Mouse (Mus musculus) MEL (cell line): ENCODE measurements around the gene Adgrv1. TPM values are rescaled to one million over a fixed set of nuclear protein-coding genes. Genes with fewer than 3 reads are reported as not detected.

Source experiments
- DNase-seq: peaks from one replicate; pipeline ENCODE4 v3.0.0; 2011; ENCODE audit warnings: low read depth, low spot score
- H3K27ac ChIP-seq: 2 replicates; pipeline ENCODE4 v1.5.1; 2012; ENCODE audit warnings: low read depth, mild to moderate bottlenecking, control low read depth, low read length, moderate library complexity; ENCODE audit not compliant: control insufficient read depth
- H3K27me3 ChIP-seq, 2 experiments: fragments of 150-350 bp in 1 of 2; sonication (generic) in 1 of 2; 2 replicates each; pipeline ENCODE4 v1.6.1; 2012; ENCODE audit warnings: low read length in 2 of 2, mild to moderate bottlenecking in 2 of 2, improper control_type of control experiment in 1 of 2, moderate library complexity in 1 of 2; ENCODE audit not compliant: insufficient read depth in 2 of 2, control insufficient read depth in 1 of 2
- H3K36me3 ChIP-seq, 2 experiments: 2 replicates each; pipeline ENCODE4 v1.6.1; 2012 to 2014; ENCODE audit warnings: low read length in 2 of 2, improper control_type of control experiment in 1 of 2, inconsistent platforms in 1 of 2, mild to moderate bottlenecking in 1 of 2; ENCODE audit not compliant: insufficient read depth in 2 of 2, control insufficient read depth in 1 of 2
- H3K4me1 ChIP-seq, 2 experiments: fragments of 150-350 bp in 1 of 2; sonication (generic) in 1 of 2; 2 replicates each; pipeline ENCODE4 v1.6.1; 2012; ENCODE audit warnings: low read length in 2 of 2, improper control_type of control experiment in 1 of 2, mild to moderate bottlenecking in 1 of 2; ENCODE audit not compliant: insufficient read depth in 2 of 2, control insufficient read depth in 1 of 2
- H3K4me3 ChIP-seq, 2 experiments: fragments of 150-350 bp in 1 of 2; sonication (generic) in 1 of 2; 2 replicates each; pipeline ENCODE4 v1.5.1; 2012; ENCODE audit warnings: low read depth in 2 of 2, low read length in 2 of 2, mild to moderate bottlenecking in 2 of 2, moderate library complexity in 2 of 2, control low read depth in 1 of 2, improper control_type of control experiment in 1 of 2; ENCODE audit not compliant: control insufficient read depth in 1 of 2, insufficient read depth in 1 of 2
- H3K79me2 ChIP-seq: 2 replicates; pipeline ENCODE4 v1.6.1; 2012; ENCODE audit warnings: mild to moderate bottlenecking, low read length, moderate library complexity; ENCODE audit not compliant: control insufficient read depth, poor library complexity, insufficient read depth
- H3K9ac ChIP-seq: 2 replicates; pipeline ENCODE4 v1.6.1; 2012; ENCODE audit warnings: low read depth, mild to moderate bottlenecking, control low read depth, low read length, moderate library complexity; ENCODE audit not compliant: control insufficient read depth, poor library complexity, severe bottlenecking
- H3K9me3 ChIP-seq: fragments of 150-350 bp; sonication (generic); replicated peaks from 2 replicates; pipeline ENCODE4 v1.6.1; 2012; ENCODE audit warnings: mild to moderate bottlenecking, low read length, improper control_type of control experiment, moderate library complexity; ENCODE audit not compliant: insufficient read depth
- ETS1 ChIP-seq: IDR thresholded peaks from 2 replicates; pipeline ENCODE4 v1.6.1; 2012; ENCODE audit warnings: low read depth, mild to moderate bottlenecking, inconsistent platforms, low read length, improper control_type of control experiment, moderate library complexity
- GABPA ChIP-seq: IDR thresholded peaks from 2 replicates; pipeline ENCODE4 v1.6.1; 2012; ENCODE audit warnings: low read depth, mild to moderate bottlenecking, inconsistent platforms, low read length, improper control_type of control experiment, moderate library complexity
- GATA1 ChIP-seq: IDR thresholded peaks from 2 replicates; pipeline ENCODE4 v1.6.1; 2011; ENCODE audit warnings: low read depth, low read length, improper control_type of control experiment
- KAT2A ChIP-seq: conservative IDR thresholded peaks from 2 replicates; pipeline ENCODE4 v1.6.1; 2012; ENCODE audit warnings: low read depth, low read length, improper control_type of control experiment, inconsistent platforms
- MAX ChIP-seq: IDR thresholded peaks from 2 replicates; pipeline ENCODE4 v1.6.1; 2011; ENCODE audit warnings: low read length, improper control_type of control experiment
- MEF2A ChIP-seq: IDR thresholded peaks from 2 replicates; pipeline ENCODE4 v1.6.1; 2014; ENCODE audit warnings: low read depth, mild to moderate bottlenecking, inconsistent platforms, low read length, improper control_type of control experiment; ENCODE audit not compliant: poor library complexity, insufficient replicate concordance, severe bottlenecking; ENCODE audit errors: extremely low read depth
- MXI1 ChIP-seq: IDR thresholded peaks from 2 replicates; pipeline ENCODE4 v1.6.1; 2011; ENCODE audit warnings: mild to moderate bottlenecking, low read depth, low read length, improper control_type of control experiment
- MYB ChIP-seq: IDR thresholded peaks from 2 replicates; pipeline ENCODE4 v1.6.1; 2011; ENCODE audit warnings: mild to moderate bottlenecking, low read depth, low read length, improper control_type of control experiment
- NELFE ChIP-seq: IDR thresholded peaks from 2 replicates; pipeline ENCODE4 v1.6.1; 2011; ENCODE audit warnings: low read depth, low read length, improper control_type of control experiment
- NRF1 ChIP-seq: IDR thresholded peaks from 2 replicates; pipeline ENCODE4 v1.6.1; 2014; ENCODE audit warnings: low read depth, mild to moderate bottlenecking, inconsistent platforms, low read length, improper control_type of control experiment, moderate library complexity; ENCODE audit not compliant: poor library complexity, insufficient read depth, severe bottlenecking
- POLR2A ChIP-seq, 2 experiments: IDR thresholded peaks; 2 replicates each; pipeline ENCODE4 v1.6.1; 2011 to 2012; ENCODE audit warnings: low read length in 2 of 2, mild to moderate bottlenecking in 2 of 2, control low read depth in 1 of 2, improper control_type of control experiment in 1 of 2, low read depth in 1 of 2, moderate library complexity in 1 of 2; ENCODE audit not compliant: control insufficient read depth in 1 of 2, insufficient read depth in 1 of 2, poor library complexity in 1 of 2
- POLR2AphosphoS2 ChIP-seq: IDR thresholded peaks from 2 replicates; pipeline ENCODE4 v1.6.1; 2011; ENCODE audit warnings: low read length, improper control_type of control experiment
- POLR2AphosphoS5 ChIP-seq: IDR thresholded peaks from 2 replicates; pipeline ENCODE4 v1.6.1; 2012; ENCODE audit warnings: low read depth, borderline replicate concordance, mild to moderate bottlenecking, inconsistent platforms, low read length, moderate library complexity, mixed read lengths
- RAD21 ChIP-seq: IDR thresholded peaks from 2 replicates; pipeline ENCODE4 v1.6.1; 2011; ENCODE audit warnings: mild to moderate bottlenecking, low read depth, low read length, improper control_type of control experiment
- RCOR1 ChIP-seq: IDR thresholded peaks from 2 replicates; pipeline ENCODE4 v1.6.1; 2012; ENCODE audit warnings: low read depth, mild to moderate bottlenecking, inconsistent platforms, low read length, improper control_type of control experiment
- SIN3A ChIP-seq: IDR thresholded peaks from 2 replicates; pipeline ENCODE4 v1.6.1; 2012; ENCODE audit warnings: low read length, improper control_type of control experiment, inconsistent platforms
- UBTF ChIP-seq: IDR thresholded peaks from 2 replicates; pipeline ENCODE4 v1.6.1; 2012; ENCODE audit warnings: low read depth, mild to moderate bottlenecking, inconsistent platforms, low read length, improper control_type of control experiment, moderate library complexity, borderline replicate concordance; ENCODE audit not compliant: insufficient read depth
- USF1 ChIP-seq: IDR thresholded peaks from 2 replicates; pipeline ENCODE4 v1.6.1; 2014; ENCODE audit warnings: low read depth, mild to moderate bottlenecking, inconsistent platforms, low read length, improper control_type of control experiment, moderate library complexity
- USF2 ChIP-seq, 2 experiments: IDR thresholded peaks; 2 replicates each; pipeline ENCODE4 v1.6.1; 2011 to 2012; ENCODE audit warnings: improper control_type of control experiment in 2 of 2, low read length in 2 of 2, borderline replicate concordance in 1 of 2, inconsistent platforms in 1 of 2, low read depth in 1 of 2, mild to moderate bottlenecking in 1 of 2; ENCODE audit not compliant: insufficient read depth in 1 of 2
- ZC3H11A ChIP-seq: IDR thresholded peaks from 2 replicates; pipeline ENCODE4 v1.6.1; 2012; ENCODE audit warnings: low read depth, mild to moderate bottlenecking, inconsistent platforms, low read length, improper control_type of control experiment
- ZKSCAN1 ChIP-seq: IDR thresholded peaks from 2 replicates; pipeline ENCODE4 v1.6.1; 2012; ENCODE audit warnings: low read depth, mild to moderate bottlenecking, inconsistent platforms, low read length, improper control_type of control experiment, moderate library complexity
- ZMIZ1 ChIP-seq: IDR thresholded peaks from 2 replicates; pipeline ENCODE4 v1.6.1; 2012; ENCODE audit warnings: low read depth, mild to moderate bottlenecking, inconsistent platforms, low read length, improper control_type of control experiment, moderate library complexity
- polyA plus RNA-seq, 2 experiments: library from polyadenylated mRNA; stranded (reverse) in 1 of 2; unstranded in 1 of 2; fragments of >175 nt in 1 of 2; fragments of >200 nt in 1 of 2; gene quantifications; 2 replicates each; pipeline versions ENCODE4 v1.2.1 to v1.2.4; 2012; ENCODE audit warnings: low replicate concordance in 2 of 2, low read depth in 1 of 2; ENCODE audit not compliant: insufficient read length in 2 of 2, insufficient read depth in 1 of 2, missing spikeins in 1 of 2
- total RNA-seq: library from RNA; depleted of rRNA; stranded (reverse); fragments of 300-350 nt; gene quantifications from 2 replicates; pipeline ENCODE4 v1.2.3, GENCODE M21; 2012

Gene Adgrv1
- total and polyA plus RNA-seq, 3 experiments: 5.6 to 5.8 TPM; not detected in 1

GRCm38 (mm10) chr13:81107436-81107835 is 525.5 kb downstream of the Adgrv1 start:
- no peak for DNase-seq
- Histone ChIP-seq H3K79me2 (no peaks in the 10 kb centered on the region), H3K27ac (no peak overlapping the region), H3K36me3 (no peaks in the 10 kb centered on the region), H3K4me3 (no peak overlapping the region), H3K9me3 (no peaks in the 10 kb centered on the region), H3K27me3 (no peaks in the 10 kb centered on the region), H3K9ac (no peak overlapping the region), H3K4me1 (peaks cover 0 to 4% of the 10 kb centered on the region in 2 experiments; a peak in 1 of 4 replicates)
- no peak for TF ChIP-seq USF1
- TF ChIP-seq POLR2A (IDR thresholded peaks at IDR 0.05; ENCODE audit: control insufficient read depth in 1 of 2, insufficient read depth in 1 of 2, low read depth in 1 of 2, low read length in 2 of 2, poor library complexity in 1 of 2): no peak
- no peak for TF ChIP-seq ZKSCAN1
- no peak for TF ChIP-seq RCOR1
- no peak for TF ChIP-seq GATA1
- no peak for TF ChIP-seq ETS1
- no peak for TF ChIP-seq NRF1
- no peak for TF ChIP-seq GABPA
- no peak for TF ChIP-seq RAD21
- no peak for TF ChIP-seq SIN3A
- TF ChIP-seq ZC3H11A: no peak
- TF ChIP-seq MXI1: no peak
- TF ChIP-seq KAT2A: no peak
- TF ChIP-seq UBTF: no peak
- no peak for TF ChIP-seq POLR2AphosphoS5
- no peak for TF ChIP-seq MYB

DNA sequence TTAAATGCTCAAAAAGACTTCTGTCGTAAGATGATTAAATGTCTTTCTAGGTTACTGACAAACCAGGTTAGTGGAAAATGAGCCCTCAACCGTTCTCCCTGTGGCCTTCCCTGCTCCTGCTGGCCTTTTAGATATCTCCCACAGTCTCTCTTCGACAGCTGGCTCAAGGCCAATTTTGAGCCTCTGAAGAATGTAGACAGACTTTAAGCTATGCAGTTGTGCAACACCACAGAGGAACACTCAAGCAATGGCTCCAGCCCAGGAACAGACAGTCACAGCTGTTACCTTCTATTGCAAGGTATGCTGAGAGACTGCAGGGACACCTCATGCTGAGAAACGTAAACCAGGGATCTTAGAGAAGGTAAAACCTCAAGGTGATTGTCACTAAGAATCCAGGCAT is 529.2 kb downstream of the Adgrv1 start:
- Histone ChIP-seq H3K9ac (no peak overlapping the region), H3K36me3 (no peaks in the 10 kb centered on the region)
- TF ChIP-seq POLR2AphosphoS2: no peak
- TF ChIP-seq ZMIZ1: no peak
- no peak for TF ChIP-seq MAX
- no peak for TF ChIP-seq NELFE
- TF ChIP-seq NRF1: no peak
- no peak for TF ChIP-seq MEF2A
- no peak for TF ChIP-seq UBTF
- TF ChIP-seq USF2 (IDR thresholded peaks at IDR 0.05; ENCODE audit: borderline replicate concordance in 1 of 2, insufficient read depth in 1 of 2, low read depth in 1 of 2, low read length in 2 of 2): no peak
- TF ChIP-seq ETS1: no peak
- no peak for TF ChIP-seq ZKSCAN1
- TF ChIP-seq, all 39 proteins: peak for 0
- H3K27ac ChIP-seq: no peak overlapping the region
- H3K27me3 ChIP-seq: no peaks in the 10 kb centered on the region
- H3K9me3 ChIP-seq: no peaks in the 10 kb centered on the region
- H3K4me3 ChIP-seq: no peak overlapping the region
- DNase-seq: peak; percentile 41
- no peaks in the 10 kb centered on the region for H3K79me2 ChIP-seq
- peaks cover 0 to 4% of the 10 kb centered on the region in 2 experiments; a peak in 1 of 4 replicates for H3K4me1 ChIP-seq
